Mouse (Mus musculus): Measurements from ENCODE around the gene Lst1.

DNA sequence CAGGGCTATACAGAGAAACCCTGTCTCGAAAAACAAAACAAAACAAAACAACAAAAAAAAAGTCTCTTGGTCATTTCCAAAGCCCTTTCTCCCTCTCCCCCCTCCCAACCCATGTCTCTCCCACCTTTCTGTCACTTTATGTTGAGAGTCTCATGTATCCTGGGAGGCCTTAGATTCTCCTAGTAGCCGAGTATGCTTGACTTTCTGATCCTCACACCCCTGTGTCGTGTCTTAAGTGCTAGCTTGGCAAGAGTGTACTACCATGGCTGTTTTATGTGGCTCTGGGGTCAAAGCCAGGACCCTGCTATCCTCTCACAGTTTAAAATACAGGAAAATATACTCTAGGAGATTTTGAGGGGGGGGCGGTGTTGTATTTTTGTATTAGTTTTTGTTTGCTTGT lies 894 bp downstream of the Lst1 start:
- TF ChIP-seq GATA1 (IDR thresholded peaks at IDR 0.05; ENCODE audit: borderline replicate concordance, low read length) (no peak), FLI1 (IDR thresholded peaks at IDR 0.05; ENCODE audit: low read length) (no peak)

Data from megakaryocyte, embryonic 14.5 days (primary cell).